Mouse (Mus musculus) forebrain, embryonic 10.5 days (tissue): ENCODE data around the gene Sik1. TPM values are rescaled to one million over a fixed set of nuclear protein-coding genes. Genes with fewer than 3 reads are reported as not detected.

Experiments used
- DNase-seq: peaks from one replicate; pipeline ENCODE4 v3.0.0-alpha.2; 2017; ENCODE audit warnings: low spot score; ENCODE audit errors: extremely low spot score
- H3K27ac ChIP-seq: fragments of 300-500 bp; sonication (generic); 2 replicates; pipeline ENCODE4 v1.5.1; 2016; ENCODE audit warnings: mild to moderate bottlenecking
- H3K27me3 ChIP-seq: fragments of 300-500 bp; sonication (generic); 2 replicates; pipeline ENCODE4 v1.6.1; 2016; ENCODE audit warnings: mild to moderate bottlenecking; ENCODE audit not compliant: poor library complexity, severe bottlenecking
- H3K36me3 ChIP-seq: fragments of 300-500 bp; sonication (generic); replicated peaks from 2 replicates; pipeline ENCODE4 v1.6.1; 2016; ENCODE audit warnings: mild to moderate bottlenecking, moderate library complexity
- H3K4me1 ChIP-seq: fragments of 300-500 bp; sonication (generic); 2 replicates; pipeline ENCODE4 v1.6.1; 2016
- H3K4me3 ChIP-seq: fragments of 300-500 bp; sonication (generic); 2 replicates; pipeline ENCODE4 v1.5.1; 2016; ENCODE audit warnings: mild to moderate bottlenecking, moderate library complexity
- H3K9me3 ChIP-seq: fragments of 300-500 bp; sonication (generic); 2 replicates; pipeline ENCODE4 v1.6.1; 2016; ENCODE audit warnings: mild to moderate bottlenecking, moderate library complexity
- WGBS: fragments of 180-500 bp; shearing (Covaris S2); methylation state at CpG from one replicate; pipeline ENCODE4 v1.1.7; 2016; 5-methylcytosine and 5-hydroxymethylcytosine counted together
- polyA plus RNA-seq: library from polyadenylated mRNA; unstranded; fragments of >200 nt; fragmentation: Nextera tagmentation; extraction: Ambion mirVana; gene quantifications from 2 replicates; pipeline ENCODE4 v1.2.1, GENCODE M21; 2016

Sik1 gene
- polyA plus RNA-seq, 1 experiment from 2014 or later, result 10.0 TPM

- DNase-seq, result no peak
- Histone ChIP-seq H3K4me3 (no peak overlapping the region), H3K9me3 (no peaks in the 10 kb centered on the region), H3K4me1 (peaks cover 37% of the 10 kb centered on the region), H3K27ac (no peak overlapping the region), H3K36me3 (no peaks in the 10 kb centered on the region), H3K27me3 (no peaks in the 10 kb centered on the region)
- 70% methylated on average over 4 of the region's 4 CpGs for WGBS
Observed at GRCm38 (mm10) chr17:31805585-31805984, 50.0 kb downstream of the Sik1 start.

- H3K4me3 ChIP-seq, result no peak overlapping the region
- H3K9me3 ChIP-seq, result no peaks in the 10 kb centered on the region
- DNase-seq, result no peak
- WGBS, result 67% methylated on average over 7 of the region's 7 CpGs
- no peak overlapping the region for H3K27ac ChIP-seq
- H3K36me3 ChIP-seq, result no peaks in the 10 kb centered on the region
- H3K27me3 ChIP-seq, result no peaks in the 10 kb centered on the region
- peaks cover 15% of the 10 kb centered on the region for H3K4me1 ChIP-seq
Observed at GRCm38 (mm10) chr17:31802272-31803017, 53.2 kb downstream of the Sik1 start.

- peaks cover 4% of the 10 kb centered on the region for H3K4me1 ChIP-seq
- no peaks in the 10 kb centered on the region for H3K27me3 ChIP-seq
- H3K36me3 ChIP-seq, result no peaks in the 10 kb centered on the region
- WGBS, result 89% methylated on average over 7 of the region's 7 CpGs
- no peak overlapping the region for H3K4me3 ChIP-seq
- H3K27ac ChIP-seq, result no peak overlapping the region
- H3K9me3 ChIP-seq, result no peaks in the 10 kb centered on the region
- DNase-seq, result no peak
Observed at GRCm38 (mm10) chr17:31800852-31801363, 54.7 kb downstream of the Sik1 start.

GRCm38 (mm10) chr17:31795893-31796292 is 59.7 kb downstream of the Sik1 start:
- no peaks in the 10 kb centered on the region for H3K9me3 ChIP-seq

More at GRCm38 (mm10) chr17:31795893-31796292, 59.7 kb downstream of the Sik1 start:
- no peaks in the 10 kb centered on the region for H3K36me3 ChIP-seq
- H3K4me1 ChIP-seq, result peaks cover 33% of the 10 kb centered on the region
- H3K27me3 ChIP-seq, result peaks cover 25% of the 10 kb centered on the region
- 87% methylated on average over 4 of the region's 4 CpGs for WGBS
- DNase-seq, result no peak
- no peak overlapping the region for H3K4me3 ChIP-seq
- H3K27ac ChIP-seq, result no peak overlapping the region

Other genes starting within 250 kb of the Sik1 start
- 2.1 and 2.3 TPM in 2 replicates for gene Cbs, start 218.6 kb downstream of the Sik1 start, polyA plus RNA-seq
- gene U2af1, start 196.9 kb downstream of the Sik1 start, polyA plus RNA-seq, result 529 and 553 TPM in 2 replicates
- gene Cryaa, start 178.0 kb downstream of the Sik1 start, polyA plus RNA-seq, result 0.16 TPM in 1 of 2 replicates, not detected in the other
- 107 and 109 TPM in 2 replicates for gene Rrp1b, start 180.3 kb upstream of the Sik1 start, polyA plus RNA-seq
- 0.38 and 0.52 TPM in 2 replicates for gene Hsf2bp, start 180.5 kb upstream of the Sik1 start, polyA plus RNA-seq